Mouse (Mus musculus): ENCODE data around the gene Actr6. TPM values are rescaled to one million over a fixed set of nuclear protein-coding genes. Genes with fewer than 3 reads are reported as not detected.

Actr6 gene
- polyA plus RNA-seq, 1 experiment: 19.1 TPM

DNA sequence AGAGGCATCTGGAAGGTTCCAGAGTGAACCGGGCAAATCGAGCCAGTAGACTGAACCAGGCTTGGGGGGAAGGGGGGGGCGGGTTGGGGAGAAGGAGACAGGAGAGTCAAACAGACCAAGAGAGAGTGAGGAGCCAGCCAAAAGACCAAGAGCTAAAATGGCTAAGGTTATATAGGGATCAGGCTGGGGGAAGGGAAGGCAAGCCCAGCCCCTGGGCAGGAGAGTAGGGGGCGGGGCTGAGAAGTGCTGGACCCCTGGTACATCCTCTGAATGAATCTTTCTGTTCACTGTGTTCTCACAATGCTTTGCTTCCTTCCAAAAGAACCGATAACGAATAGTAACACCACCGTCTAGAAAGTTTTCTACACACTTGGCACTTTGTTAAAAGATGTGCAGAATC, 7.6 kb upstream of the Actr6 start:
- DNase-seq (ENCODE audit: extremely low spot score in 1 of 2, low spot score in 1 of 2): no peak

DNA sequence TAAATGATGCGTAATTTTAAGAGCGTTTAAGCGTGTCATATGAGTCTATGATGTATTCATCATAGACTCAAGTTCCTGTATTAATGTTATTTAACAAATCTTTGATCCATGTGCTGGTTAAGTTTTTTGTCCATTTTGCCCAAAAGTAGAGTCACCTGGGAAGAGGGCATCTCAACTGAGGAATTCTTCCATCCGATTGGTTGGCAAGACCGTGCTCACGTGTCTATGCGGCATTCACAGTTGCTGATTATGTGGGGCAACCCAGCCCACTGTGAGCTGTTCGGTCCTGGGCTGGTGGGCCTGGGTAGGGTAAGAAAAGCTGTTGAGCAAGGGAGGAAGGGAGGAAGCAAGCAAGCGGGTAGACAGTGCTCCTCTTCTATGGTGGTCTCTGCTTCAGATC, 6.3 kb upstream of the Actr6 start:
- no peak for DNase-seq (ENCODE audit: extremely low spot score in 1 of 2, low spot score in 1 of 2)

DNA sequence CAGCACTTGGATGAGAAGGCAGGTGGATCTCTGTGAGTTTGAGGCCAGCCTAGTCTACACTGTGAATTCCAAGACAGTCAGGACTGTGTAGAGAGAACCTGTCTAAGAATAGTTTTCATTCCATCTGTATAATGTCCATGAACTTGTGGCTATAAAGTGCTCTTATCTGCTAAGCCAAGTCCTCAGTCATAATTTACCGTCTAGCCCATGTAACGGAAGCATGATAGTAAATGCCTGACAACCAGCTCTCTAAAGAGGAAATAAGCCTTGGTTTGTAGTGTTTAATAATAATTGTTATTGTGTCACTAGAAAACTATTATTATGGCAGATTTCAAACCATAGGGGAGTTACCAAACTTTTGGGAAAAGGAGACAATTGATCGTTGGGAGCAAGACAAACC, 5.8 kb upstream of the Actr6 start:
- no peak for DNase-seq (ENCODE audit: extremely low spot score in 1 of 2, low spot score in 1 of 2)

DNA sequence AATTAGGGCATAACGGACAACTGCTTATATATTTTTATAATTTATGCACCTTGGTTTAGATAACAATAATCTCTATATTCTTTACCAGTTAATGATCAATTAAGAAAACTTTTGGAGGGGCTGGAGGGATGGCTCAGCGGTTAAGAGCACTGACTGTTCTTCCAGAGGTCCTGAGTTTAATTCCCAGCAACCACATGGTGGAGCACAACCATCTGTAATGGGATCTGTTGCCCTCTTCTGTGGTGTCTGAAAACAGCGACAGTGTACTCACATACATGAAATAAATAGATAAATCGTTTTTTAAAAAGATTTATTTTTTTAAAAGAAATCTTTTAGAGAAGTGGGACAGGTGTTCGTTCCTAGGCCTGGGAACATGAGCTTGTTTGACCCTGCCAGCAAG, 5.0 kb upstream of the Actr6 start:
- no peak for DNase-seq (ENCODE audit: extremely low spot score in 1 of 2, low spot score in 1 of 2)

DNA sequence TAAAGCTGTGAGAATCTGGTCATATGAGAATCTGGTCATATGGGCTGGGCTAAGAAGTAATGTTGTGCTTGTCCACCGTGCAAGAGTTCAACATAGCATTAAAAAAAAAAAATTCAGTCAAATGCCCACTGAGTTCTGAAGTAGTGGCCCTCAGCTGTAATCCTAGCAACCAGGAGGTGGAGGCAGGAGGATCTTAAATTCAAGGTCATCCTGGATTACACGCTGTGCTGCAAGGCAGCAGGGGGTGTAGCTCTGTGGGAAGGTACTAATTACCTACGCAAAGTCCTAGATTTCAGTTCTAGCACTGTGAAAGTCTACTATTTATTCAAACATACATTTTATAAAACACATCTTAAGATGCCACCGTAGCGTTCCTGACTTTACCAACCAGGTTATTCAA, 754 bp downstream of the Actr6 start:
- no peak for DNase-seq (ENCODE audit: extremely low spot score in 1 of 2, low spot score in 1 of 2)

DNA sequence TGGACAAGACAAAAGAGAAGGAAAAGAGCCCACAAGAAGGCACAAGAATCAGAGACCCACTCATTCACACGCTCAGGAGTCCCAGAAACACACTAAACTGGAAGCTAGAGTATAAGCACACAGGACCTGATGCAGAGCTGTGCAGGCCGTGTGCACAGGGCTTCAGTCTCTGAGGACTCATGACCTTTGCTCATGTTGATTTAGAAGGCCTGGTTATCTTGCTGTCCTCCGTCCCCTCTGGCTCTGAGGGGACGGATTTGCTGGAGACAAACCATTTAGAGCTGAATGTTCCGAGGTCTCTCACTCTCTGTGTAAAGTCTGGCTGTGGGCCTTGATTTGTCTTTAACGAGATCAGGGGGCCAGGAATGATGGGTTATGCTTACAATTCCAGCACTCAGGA, 1.7 kb downstream of the Actr6 start:
- DNase-seq (ENCODE audit: extremely low spot score in 1 of 2, low spot score in 1 of 2): no peak

DNA sequence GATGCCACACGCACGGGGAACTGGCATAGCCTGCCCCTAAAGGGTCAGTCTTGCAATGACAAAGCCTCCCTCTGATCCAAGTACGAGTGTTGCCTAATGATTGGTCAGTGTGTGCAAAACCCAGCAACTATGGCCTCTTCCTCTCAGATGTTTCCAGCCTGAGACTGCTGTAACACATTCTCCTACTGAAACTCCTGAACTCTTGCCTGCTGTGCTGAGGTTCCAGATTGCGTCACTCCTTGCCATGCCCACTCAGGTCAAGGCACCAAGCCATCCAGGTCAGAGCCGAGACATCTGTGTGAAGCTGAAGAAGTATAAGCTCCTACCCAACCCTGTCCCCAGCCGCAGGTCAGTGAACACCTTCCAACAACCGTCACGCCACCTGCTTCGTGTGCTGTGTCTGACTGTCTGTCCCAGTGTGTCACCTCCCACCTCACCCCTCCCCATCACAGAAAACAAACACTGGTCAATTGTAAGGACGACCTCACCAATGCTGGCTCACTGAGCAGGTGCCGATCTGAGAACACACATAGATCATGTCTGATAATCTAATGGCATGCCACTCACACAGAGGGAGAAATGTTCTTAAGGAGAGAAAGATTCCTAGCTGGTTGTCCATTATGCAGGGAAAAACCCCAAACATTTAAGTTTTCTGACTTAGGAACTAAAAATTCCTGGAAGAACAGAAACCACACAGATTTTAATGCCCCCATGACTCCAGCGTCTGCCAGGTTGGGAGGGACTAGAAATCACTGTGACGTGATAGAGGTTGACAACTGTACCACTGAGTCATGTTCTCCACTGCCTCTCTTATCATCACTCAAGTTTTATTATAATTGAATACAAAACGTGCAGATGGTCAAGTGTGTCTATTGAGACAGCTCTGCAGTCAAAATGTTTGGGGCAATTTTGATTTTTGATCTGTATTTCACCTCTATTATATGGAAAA, 9.6 kb downstream of the Actr6 start:
- no peak for DNase-seq (ENCODE audit: extremely low spot score in 1 of 2, low spot score in 1 of 2)

DNA sequence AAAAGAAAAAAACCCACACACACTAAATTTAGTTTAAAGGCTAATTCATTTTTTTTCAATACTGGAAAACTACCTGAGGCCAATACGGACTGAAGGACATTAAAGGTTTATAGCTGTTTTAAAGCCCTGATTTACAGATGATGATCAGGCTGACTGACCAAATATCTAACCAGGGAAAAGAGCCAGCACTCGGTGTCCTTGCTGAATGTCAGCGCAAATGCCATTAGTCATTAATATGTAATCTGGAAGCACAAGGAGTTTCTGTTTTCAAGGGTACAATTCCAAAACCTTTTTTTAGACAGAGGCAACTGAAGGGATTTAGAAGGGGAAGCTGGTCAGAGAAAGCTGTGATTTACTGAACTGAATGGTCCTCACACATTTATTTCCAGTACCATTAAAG, 11.3 kb downstream of the Actr6 start:
- DNase-seq (ENCODE audit: extremely low spot score in 1 of 2, low spot score in 1 of 2): no peak

DNA sequence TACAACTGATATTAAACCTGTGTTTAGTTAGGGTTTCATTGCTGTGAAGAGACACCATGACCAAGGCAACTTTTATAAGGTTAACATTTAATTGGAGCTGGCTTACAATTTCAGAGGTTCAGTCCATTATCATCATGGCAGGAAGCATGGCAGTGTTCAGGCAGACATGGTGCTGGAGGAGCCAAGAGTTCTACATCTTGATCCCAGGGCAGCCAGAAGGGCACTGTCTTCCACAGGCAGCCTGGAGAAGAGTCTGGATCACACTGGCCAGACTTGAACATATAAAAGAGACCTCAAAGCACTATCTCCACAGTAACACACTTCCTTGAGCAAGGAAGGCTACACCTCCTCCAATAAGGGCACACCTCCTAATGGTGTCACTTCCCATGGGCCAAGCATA, 11.8 kb downstream of the Actr6 start:
- no peak for DNase-seq (ENCODE audit: extremely low spot score in 1 of 2, low spot score in 1 of 2)

DNA sequence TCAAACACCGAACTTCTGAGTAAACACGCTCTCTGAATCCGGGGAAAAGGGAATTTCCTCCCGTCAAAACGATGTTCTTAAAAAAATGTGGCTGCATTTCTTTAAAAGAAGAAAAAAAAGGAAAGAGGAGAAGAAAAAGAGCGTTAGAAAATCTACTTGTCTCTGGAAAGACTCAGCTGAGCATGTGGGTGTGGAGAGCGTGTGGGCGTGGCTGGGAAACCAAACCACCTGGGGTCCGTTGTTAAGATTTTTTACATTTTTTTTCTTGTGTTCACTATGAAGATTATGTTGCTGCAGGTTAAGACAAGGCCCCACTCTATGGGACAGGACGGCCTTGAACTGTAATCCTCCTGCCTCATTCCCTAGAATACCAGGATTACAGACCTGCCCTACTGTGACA, 17.2 kb downstream of the Actr6 start:
- DNase-seq (ENCODE audit: extremely low spot score in 1 of 2, low spot score in 1 of 2): peak in 1 of 2 experiments; percentile 34

DNA sequence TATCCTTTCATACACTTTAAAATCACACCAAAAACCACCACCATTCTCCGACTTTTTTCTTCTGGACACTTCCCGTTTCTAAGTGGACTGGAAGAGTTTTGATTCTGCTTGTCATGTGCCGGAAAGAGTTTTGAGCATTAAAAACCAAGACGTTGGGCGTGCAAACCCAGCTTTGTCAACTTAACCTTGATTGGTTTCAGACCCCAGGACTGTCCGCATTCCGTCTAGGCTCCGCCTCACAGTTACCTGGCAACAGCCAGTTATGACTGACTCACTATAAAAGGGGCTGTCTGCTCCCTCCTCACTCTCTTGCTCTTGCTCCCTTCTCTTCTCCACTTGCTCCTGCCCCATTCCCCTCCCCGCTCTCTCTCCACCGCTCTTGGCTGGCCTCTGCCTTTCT, 23.4 kb downstream of the Actr6 start:
- no peak for DNase-seq (ENCODE audit: extremely low spot score in 1 of 2, low spot score in 1 of 2)

DNA sequence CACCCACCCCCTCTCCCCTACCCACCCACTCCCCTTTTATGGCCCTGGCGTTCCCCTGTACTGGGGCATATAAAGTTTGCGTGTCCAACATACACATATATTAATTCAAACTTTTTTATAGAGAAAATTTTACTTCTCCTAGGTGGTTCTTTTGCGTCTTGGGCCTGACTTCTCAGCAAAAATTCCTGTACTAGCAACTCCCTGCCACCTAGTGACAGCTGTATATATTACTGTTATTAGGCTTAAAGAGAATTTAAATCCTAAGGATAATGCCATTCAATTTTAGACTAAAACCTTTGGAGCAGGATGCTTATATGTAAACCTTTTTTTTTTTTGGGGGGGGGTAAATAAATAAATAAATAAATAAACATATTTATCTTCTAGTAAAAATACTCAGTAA, 24.7 kb downstream of the Actr6 start:
- no peak for DNase-seq (ENCODE audit: extremely low spot score in 1 of 2, low spot score in 1 of 2)

DNA sequence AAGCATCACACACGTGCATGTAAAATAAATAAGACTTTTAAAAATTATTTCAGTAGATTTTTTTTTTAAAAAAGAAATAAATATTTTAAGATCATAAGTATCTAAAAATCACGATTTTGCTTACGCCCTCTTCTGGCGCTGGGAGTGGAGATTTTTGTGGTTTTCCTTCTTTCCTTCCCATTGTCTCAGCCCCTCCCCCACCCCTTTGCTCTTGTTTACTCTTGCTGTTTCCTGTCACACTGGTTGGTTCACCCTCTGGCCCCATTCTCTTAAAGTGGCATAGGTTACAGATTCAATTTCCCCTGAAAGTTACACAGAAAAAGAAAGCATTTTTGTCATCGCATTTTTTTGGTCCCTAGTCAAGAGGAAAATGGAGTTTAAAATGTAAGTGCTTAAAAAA, 29.1 kb downstream of the Actr6 start:
- DNase-seq (ENCODE audit: extremely low spot score in 1 of 2, low spot score in 1 of 2): no peak

DNA sequence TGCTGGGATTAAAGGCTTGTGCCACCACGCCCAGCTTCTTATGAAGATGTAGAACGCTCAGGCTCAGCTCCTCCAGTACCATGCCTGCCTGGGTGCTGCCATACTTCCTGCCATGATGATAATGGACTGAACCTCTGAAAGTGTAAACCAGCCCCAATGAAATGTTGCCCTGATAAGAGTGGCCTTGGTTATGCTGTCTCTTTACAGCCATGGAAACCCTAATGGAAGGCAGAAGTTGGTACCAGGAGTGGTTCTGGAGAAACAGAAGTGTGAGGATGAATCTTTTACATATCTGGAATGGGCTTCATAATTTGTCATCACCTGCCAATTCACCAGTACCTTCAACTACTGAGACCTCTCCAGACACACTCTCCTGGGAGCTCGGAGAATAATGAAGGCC, 34.1 kb downstream of the Actr6 start:
- DNase-seq (ENCODE audit: extremely low spot score in 1 of 2, low spot score in 1 of 2): no peak

DNA sequence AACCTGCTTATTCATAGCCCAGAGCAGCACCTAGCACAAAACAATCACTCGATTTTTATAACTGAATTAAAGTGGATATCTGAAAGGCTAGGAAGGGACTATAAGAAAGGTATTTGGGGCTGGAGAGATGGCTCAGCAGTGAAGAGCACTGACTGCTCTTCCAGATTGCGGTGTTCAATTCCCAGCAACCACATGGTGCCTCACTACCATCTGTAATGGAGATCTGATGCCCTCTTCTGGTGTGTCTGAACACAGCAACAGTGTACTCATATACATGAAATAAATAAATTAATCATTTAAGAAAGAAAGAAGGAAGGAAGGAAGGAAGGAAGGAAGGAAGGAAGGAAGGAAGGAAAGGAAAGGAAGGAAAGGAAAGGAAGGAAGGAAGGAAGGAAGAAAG, 35.8 kb downstream of the Actr6 start:
- peak in 1 of 2 experiments; percentile 17 for DNase-seq (ENCODE audit: extremely low spot score in 1 of 2, low spot score in 1 of 2)

DNA sequence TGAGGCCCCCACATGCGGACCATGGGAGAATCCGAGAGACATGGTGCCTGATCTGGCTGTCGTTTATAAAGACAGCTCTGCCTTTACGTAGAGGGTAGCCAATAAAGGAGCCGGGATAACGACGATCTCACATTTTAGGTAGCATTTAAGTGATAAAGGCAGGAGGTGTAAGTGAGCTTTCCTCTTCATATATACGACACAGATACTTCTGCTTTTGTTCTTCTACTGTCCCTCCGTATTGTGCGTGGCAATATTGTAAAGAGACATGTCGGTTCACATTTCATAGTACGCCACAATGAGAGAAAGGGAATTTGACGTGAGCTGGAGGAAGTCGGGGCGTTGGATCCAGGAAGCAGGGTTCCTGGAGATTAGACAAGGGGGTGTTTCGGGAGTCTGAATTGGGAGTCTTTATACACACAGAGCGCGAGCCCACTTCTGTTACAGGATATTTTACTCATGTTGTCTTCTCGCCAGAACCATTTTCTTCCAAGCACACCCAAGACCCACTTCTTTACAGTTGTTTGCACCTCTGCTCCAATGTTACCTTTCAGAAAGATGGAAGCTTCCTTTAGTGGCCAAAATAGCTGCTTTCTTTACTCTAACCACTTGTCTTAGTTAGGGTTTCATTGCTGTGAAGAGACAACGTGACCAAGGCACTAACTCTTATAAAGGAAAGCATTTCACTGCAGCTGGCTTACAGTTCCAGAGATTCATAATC, 36.7 kb downstream of the Actr6 start:
- DNase-seq (ENCODE audit: extremely low spot score in 1 of 2, low spot score in 1 of 2): no peak

DNA sequence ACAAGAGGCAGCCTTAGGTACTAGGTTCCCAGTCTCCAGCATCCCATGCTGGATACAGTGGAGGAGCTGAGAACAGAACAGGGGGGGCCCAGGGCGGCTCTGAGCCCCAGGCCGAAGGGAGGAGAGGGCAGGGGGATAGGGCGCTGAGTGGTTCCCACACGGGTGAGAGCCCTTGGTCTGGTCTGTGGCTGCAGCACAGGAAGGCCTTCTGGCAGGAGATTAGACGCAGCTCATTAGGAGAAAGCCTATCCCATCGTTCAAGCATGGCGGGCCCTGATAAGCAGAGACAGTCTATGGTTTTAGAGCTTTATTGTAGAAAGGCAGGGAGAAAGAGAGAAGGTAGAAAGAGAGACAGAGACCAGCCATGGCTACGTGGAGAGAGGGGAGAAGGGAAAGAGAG, 42.1 kb downstream of the Actr6 start:
- DNase-seq (ENCODE audit: extremely low spot score in 1 of 2, low spot score in 1 of 2): no peak

DNA sequence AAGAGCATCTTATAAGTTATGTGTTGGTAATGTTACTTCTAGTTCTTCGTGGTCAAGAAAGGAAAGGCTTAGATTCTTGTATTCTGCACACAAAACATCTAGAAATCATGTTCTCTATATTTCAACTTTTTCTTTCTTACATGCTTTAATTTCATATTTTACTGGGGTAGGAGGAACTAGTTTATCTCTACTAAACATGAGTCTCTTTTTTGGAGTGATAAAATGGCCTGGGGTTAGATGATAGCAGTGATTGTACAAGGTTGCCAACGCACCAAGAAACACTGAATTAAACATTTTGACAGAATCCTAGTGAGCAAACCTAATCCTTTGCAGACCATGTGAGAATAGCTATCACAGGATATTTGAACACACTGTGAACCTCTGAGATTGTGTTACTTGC, 44.6 kb downstream of the Actr6 start:
- no peak for DNase-seq (ENCODE audit: extremely low spot score in 1 of 2, low spot score in 1 of 2)

DNA sequence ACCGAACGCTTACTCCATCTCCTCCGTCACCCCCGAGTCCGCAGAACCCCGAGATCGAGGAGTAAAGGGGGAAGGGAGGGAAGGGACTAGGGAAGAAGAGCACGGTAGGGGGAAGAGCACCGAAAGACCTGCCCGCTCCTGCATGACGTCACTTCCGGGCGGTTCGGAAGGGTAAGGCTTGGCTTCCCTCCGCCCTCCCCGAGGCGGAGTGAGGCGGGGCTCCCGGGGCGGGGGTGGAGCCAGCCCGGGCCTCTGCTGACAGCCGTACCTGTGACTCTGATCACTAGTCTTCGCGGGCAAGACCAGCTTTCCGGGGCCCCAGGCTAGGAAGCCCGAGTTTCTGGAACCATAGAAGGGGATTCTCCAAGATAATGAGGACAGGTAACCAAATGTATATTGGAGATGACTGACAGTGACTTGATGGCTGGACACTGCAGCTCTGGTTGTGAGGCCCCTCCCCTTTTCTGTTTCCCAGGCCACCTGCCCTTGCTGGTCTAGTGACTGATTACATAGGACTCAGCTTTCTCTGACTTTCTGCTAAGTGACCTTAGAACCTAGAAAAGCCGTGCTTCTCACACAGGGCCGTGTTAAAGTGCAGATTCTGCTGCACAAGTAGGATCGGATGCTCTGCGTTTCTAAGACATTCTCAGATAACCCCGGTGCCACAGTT, 45.8 kb downstream of the Actr6 start, which contains the start of gene Scyl2:
Gene Scyl2 (minus strand): TSS at position 147 of the 670 bp plus-strand sequence.
- DNase-seq (ENCODE audit: extremely low spot score in 1 of 2, low spot score in 1 of 2): peak; percentile 89 to 96

DNA sequence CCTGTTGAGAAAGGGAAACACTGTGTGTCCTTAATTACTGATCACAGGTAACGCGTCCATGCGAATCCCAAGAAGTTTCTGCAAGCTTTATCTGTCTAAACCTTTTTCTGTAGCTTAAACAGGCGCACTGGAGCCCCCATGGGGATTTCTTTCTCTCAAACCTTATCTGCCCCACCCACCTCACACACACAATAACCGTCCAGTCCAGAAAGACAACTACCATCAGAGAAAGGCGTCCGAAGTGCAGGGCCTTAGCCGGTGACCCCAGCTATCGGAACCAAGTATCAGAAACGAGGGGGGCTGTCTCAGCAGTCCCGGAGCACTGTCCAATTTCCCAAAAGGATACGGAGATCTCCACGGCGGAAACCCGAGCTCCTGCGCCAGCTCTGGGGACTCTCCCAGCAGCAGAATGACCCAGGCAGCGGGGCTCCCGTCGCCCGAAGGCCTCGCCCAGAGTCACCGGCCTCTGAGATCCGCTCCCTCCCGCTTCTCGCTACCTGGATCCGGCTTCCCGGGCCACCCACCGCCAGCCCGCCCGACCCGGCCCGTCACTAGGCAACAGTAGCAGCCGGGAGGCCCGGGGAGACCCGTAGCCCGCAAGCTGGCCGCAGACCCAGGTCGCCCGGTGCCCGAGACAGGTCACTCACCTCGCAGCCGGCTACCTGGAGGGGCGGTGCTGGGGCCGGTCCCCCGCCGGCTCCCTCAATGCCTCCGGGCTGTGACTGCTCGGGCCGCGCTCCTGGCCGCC, 46.5 kb downstream of the Actr6 start:
- peak in 1 of 2 experiments; percentile 17 for DNase-seq (ENCODE audit: extremely low spot score in 1 of 2, low spot score in 1 of 2)

DNA sequence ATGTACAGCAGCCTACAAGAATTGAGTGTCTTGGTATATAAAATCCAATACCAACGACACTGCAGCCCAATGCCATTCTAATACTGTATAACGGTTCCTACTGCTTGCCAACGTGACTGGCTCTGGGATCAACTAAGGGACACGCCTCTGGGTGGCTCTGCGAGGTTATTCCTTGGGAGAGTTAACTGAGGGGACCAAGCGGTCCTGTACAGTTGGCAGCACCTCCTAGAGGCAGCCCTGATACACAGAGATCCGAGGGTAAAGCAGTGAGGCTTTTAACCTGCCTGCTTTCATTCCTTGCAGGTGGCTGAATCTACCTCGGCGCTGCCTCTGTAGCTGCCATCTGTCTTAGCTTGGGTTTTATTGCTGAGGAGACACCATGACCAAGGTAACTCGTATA, 49.1 kb downstream of the Actr6 start:
- DNase-seq (ENCODE audit: extremely low spot score in 1 of 2, low spot score in 1 of 2): no peak
